Mouse (Mus musculus) urinary bladder, adult 18-20 months (tissue): ENCODE measurements at regions not wholly inside any gene's neighbourhood (a gene's known extent, or its start where the extent isn't known, plus 50 kb on each side); places are given as distances from the start of the nearest gene placed in this dataset.
A peak's percentile ranks its signal among the peaks of the same experiment; 100 is the strongest.

Experiments used
- DNase-seq, 2 experiments: peaks; one replicate each; pipeline ENCODE4 v3.0.0; 2022; ENCODE audit warnings: low spot score in 2 of 2, mixed read lengths in 2 of 2

DNA sequence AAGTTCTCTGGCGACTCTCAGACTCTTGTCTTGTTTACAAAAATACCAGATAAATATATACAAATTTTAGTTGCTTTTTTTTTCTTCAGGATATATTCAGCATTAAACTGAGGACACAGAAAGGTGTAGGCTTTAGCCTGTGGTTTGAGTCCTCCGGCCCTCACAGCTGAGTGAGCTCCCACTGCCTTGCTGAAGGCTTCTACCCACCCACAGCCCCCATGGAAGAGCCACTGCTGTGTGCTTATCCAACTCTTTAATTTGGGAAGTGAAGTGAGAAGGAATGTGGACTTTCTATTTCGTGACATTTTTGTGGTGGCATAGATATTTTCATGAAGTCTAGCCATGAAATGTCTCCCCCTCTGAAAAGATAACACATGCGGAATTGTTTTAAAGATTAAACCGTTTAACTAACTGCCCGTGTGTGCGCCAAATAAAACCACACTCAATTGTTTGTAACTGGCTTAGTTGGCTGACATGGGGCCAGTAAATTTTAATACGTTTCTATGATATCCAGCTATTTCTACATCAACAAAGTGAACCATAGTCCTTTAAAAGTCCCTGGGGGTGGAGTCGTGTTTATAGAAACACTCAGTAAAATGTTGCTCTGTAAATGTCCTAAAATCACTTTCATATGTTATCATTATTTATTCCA lies 174.1 kb downstream of the Slc38a4 start:
- no peak for DNase-seq

DNA sequence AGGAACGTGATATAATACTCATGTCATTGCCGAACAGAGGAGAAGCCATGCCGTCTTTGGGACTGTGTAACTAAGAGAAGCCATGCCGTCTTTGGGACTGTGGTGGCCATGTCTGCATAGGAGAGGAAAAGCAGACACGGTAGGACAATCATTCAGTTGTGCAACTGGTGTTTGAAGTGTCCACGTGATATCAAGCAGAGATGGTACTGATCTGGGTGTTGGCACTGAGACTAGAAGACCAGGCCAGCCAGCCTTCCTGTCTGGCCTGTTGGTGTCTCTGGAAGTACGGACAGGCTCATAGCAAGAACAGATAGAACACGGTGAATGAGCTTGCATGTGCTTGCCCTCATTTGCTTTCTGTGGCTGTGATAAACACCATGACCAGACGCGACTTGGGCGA lies 175.7 kb downstream of the Slc38a4 start:
- no peak for DNase-seq

DNA sequence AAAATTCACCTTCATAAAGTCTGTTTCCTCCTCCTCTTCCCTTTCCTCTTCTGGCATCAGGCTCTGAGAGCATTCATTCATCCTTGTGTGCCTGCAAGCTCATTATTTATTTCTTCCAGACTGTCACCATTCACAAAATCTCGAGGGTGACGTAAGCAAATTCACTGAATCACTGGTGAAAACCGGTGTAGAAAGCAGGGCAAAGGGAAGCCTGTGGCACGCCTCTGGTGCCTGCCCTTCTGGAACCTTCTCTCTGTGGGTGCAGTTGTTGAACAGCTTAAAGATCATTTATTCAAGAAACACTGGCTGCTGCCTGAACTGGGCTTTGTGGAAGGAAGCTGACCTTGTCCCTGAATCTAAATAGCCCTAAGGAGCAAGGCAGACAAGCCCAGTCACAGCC lies 177.0 kb downstream of the Slc38a4 start:
- DNase-seq, result peak in 1 of 2 experiments; percentile 66

DNA sequence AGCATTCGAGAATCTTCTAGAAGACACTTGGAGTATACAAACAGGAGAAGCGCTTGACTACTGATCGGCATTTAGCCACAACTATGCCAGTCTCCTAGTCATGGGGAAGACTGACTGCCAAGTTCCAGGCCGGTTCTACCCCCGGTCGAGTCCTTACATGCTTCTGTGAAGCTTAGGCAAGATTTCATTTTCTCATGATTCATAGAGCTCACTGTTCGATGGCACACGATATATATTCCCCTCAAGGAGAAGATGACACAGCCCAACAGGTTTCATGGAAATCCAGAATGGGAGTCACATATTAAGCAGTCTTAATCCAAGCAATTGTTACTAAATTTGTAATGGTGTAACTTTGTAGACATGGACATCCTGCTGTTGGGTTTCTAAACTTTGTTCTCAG lies 177.8 kb downstream of the Slc38a4 start:
- DNase-seq, result no peak

DNA sequence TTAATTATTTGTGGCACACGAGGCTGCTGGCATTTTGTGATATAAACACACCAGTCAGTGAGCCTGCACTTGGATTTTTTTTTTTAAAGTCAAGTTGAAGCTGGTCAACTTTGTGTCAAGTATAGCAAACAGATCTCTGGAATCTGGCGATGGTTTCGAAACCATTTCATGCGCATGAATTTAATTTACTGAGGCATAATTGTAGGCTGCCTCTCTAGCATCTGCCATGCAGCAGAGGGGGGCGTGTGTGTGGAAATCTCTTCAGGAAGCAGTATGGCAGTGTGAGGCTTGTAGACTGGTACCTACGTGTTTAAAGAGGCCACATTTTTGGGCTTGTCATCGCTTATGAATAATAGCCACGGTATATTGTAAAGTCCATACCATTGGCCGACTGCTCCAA lies 177.7 kb upstream of the Slc38a2 start:
- DNase-seq, result no peak

DNA sequence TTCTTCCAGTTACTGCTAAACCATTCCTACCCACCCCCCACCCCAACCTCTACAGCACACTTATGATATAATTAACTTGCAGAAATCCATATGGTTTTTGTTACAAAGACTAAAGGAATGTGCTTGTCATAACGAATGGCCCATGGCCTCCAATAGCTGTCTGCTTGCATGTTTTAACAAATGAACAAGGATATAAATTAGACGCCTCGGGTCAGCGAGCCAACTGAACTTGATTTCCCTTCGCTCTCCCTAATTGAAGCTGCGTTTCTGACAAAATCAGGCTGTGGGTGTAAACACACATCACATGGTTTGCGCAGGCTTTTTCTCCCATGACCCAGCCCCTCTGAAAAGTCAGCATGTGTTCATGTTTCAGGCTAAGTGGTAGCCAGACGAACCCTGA lies 174.6 kb upstream of the Slc38a2 start:
- no peak for DNase-seq

DNA sequence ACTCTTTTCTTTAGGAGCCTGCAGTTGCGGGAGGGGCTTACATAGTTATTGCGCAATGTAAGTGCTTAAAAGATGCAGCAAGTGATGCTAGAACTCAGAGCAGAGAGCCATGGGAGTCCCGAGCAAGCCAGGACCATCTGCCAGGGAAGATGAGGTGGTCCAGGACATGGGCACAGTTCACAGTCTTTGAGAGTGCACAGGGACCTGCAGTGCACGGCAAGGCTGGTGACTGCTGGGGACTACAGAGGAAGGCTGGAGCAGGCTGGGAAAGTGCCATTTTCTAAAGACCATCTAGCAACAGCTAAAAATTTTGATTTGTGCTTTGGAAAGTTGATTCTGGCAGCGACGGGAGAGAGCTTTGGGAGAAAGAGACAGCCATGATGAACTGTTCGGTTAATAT lies 174.0 kb upstream of the Slc38a2 start:
- DNase-seq, result no peak

DNA sequence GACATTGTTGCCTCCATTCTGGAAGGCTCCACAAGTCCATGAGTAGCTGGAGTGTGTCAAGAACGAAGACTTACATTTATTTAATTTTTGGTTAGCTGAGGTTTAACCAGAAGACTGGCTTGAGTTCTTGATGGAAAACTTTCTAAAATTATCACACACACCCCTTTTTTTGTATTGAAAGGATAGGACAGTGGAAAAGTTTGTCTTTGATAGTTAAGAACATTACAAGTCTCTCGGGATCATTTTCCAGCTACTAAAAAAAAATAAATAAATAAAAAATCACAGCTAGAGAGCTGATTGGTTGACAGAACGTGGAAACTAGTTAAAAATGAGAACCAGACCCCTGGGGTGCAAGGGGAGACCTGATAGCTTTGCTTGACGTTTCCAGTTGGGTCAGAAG lies 173.6 kb upstream of the Slc38a2 start:
- no peak for DNase-seq

DNA sequence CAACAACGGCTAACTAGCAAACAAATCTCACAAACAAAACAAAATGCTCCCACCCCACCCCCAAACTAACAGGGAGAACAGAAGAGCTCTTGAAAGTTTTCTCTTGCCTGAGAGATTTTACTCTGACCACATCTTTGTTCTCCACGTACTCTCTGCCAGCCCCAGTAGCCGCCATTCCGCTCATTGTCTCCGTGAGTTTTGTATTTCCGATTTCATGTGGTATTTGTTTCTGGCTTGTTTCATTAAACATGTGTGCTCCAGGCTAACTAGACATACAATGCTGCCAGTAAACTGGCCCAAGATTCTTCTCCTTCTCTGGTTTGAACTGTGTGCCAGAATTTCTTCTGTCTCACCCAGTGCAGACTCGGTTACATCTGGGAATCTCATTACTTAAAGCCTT lies 168.2 kb upstream of the Slc38a2 start:
- DNase-seq, result no peak

DNA sequence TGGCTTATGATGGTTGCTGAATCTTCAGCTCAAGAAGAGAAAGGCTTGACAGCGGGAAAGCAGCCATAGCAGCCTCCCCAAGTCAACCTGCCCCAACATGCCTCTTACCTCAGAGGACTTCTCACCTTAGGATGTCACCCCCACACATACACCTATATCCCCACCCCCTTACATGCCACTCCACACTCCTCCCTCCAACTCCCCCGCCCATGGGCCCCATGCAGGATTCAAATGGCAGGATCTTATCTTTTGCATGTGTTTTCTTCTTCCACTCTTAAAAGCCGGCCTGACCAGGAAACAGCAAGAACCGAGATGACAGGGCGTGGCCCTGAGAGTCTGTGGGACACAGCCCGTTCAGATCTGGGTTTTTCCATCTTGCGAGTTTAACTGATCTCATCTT lies 166.4 kb upstream of the Slc38a2 start:
- DNase-seq, result peak in 1 of 2 experiments; percentile 39

DNA sequence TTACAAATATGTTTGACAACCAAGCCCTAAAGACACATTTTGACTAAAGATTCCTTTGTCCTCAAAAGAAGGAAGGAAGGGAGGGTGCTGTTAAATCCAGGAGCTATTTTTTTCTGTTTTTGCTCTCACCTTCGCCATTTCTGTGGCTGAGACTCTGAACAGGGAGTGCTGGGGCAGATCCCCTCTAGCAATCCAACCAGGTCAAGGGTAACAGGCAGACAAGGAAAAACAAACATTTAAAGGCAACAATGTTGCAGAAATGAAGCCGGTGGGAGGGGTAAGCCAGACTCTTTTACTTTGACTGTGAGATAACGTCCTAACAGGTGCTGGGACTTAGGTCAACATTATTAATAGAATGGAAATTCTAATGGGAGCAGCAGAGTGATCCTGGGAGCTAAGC lies 158.2 kb upstream of the Slc38a2 start:
- DNase-seq, result no peak

DNA sequence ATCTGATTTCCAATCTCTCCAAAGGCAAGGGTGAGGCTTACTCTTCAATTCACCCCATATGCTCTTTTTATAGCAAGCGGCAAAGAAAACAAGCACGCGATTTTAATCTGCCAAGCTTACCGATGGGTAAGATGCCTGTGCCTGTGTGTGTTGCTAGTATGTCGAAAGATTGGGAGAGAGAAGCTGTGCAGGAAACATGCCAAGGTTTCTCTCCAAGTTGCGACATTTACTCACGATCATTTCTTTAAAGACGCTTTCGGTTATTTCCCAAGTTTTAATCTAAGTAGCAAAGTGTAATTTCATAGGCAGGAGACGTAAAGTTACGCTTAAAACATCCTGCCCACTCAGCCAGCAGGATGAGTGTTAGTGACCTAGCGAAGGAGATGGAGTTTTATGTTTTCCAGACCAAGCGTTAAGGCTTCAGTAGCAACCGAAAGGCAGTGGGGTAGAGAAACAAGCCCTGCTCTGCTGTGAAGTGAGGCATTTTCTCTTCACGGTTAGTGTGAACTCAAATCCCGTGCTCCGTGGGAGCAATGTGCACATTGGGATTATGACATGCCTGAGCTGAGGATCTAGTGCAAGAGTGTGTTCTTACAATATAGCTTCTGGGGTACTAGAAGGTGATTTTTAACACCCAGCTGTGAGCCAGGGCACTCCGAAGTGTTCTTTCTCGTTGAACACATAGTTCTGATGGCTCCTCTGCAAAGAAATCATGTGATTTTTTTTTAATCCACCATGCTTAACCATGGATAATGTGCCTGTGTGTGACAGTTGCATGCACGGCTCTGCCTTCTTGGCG lies 152.6 kb upstream of the Slc38a2 start:
- DNase-seq, result no peak

DNA sequence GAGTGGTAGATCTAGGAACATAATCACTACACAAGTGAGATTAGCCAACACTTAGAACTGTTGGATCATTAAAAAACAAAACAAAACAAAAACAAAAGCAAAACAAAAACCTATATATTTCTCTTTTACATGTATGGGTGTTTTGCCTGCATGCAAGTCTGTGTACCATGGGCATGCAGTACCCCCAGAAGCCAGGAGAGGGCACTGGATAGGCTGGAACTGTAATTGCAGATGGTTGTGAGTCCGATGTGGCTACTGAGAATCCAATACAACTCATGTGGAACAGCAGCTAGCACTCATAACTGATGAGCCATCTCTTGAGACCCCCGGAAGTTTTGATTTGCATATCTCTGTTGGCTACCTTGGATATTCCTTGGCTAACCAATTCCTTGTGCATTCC lies 148.6 kb upstream of the Slc38a2 start:
- DNase-seq, result no peak

DNA sequence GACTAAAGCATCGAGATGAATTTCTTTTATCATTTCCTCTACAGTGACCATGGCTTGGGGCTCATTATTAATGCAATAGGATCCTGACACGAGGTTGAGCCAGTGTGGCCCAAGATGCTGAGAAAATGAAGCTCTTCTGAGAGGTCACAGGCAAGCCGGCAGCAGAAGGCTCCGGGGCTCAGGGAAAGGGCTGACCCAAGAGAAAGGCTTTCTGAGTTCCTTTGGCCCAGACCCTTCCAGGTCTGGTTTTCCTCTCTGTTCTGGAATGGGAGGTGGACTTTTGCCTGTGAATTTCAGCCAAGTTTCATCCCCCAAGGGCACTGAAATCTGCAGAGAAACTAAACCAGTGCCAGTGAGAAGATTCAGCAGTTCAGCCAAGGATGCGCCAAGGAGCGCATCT lies 145.7 kb upstream of the Slc38a2 start:
- DNase-seq, result no peak

DNA sequence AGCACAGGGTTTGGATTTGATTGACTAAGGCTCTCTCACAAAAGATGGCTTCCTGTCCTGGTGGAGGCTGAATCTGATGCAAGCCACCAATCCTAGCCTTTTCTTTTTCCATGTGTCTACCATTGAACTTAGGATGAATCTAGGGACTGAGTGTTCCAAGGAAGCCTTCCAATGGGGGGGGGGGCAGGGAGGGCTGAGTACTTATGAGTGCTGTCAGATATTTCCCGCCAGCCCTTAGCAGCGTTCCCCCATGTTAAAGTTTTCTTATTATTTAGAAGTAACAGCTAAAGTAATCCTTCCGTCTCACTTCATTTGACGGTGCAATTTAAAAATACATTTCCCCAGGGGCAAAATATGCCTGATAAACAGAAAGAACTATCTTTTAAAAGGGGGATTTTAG lies 144.8 kb upstream of the Slc38a2 start:
- DNase-seq, result no peak

DNA sequence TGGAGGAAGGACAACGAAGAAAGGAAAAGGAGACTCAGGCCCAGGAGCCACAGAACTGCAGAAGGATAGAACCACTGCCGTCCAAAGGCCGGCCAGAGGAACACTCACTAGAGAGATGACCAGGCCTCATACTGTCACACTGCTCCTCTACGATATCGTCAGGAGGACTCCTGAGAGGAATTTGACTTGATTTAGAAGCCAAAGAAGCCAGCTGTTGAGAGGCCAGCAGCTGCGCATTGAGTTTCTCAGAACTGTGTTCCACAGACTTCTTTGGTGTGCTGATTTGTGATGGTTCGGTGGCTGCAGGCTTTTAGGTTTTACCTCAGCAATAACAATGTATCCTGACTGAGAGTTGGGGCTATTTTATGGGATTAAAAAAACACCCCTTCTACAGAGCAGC lies 144.1 kb upstream of the Slc38a2 start:
- no peak for DNase-seq

DNA sequence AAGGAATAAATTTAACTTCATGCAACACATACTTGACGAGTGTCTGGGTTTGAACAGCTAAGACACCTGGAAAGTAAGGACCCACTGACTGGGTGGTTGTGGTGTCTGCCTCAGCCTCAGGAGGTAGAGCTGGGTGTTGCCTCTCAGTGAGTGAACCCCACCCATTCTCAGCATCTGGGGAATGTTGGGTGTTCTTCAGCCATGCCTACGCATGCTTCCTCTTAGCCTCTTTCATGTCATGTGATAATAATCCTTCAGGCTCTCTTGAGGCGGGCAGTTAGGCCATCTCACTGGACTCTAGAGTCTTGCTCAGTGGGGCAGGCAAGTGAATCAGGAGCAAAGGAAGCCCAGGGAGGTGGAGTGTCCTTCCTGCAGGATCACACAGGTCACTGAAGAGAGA lies 143.4 kb upstream of the Slc38a2 start:
- no peak for DNase-seq

DNA sequence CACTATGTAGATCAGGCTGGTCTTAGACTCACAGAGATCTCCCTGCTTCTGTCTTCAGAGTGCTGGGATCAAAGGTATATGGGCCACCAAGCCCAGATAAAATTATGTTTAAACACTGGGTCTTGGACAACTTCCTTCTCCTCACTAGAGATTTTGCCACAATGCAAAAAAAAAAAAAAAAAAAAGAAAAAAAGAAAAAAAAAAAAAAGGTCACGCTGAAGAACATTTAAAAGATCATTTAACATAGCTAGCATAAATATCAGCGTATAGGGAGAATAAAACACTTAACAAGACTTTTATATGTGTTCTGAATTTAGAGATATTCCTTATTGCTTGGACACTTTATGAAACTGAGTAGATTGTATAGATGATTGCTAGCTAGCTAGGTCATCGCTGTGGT lies 137.1 kb upstream of the Slc38a2 start:
- DNase-seq, result no peak

DNA sequence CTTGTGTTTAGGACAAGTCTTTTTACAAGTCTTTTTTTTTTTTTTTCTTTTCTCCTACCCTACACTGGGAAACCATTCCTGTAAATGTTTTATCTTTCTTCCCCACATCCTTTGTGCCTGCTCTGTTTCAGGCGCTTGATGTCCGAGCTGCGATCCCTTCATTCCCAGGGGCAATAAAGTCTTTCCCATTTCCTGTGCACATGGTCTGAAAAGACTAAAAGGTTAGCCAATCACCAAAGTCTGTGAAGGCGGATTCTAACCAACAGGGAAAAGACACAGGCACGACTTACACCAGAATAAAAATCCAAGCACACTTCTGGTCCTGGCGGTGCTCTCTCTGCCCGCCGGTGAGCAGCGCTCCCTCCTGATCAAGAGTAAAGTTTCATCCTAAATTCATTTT lies 135.3 kb upstream of the Slc38a2 start:
- DNase-seq, result no peak

DNA sequence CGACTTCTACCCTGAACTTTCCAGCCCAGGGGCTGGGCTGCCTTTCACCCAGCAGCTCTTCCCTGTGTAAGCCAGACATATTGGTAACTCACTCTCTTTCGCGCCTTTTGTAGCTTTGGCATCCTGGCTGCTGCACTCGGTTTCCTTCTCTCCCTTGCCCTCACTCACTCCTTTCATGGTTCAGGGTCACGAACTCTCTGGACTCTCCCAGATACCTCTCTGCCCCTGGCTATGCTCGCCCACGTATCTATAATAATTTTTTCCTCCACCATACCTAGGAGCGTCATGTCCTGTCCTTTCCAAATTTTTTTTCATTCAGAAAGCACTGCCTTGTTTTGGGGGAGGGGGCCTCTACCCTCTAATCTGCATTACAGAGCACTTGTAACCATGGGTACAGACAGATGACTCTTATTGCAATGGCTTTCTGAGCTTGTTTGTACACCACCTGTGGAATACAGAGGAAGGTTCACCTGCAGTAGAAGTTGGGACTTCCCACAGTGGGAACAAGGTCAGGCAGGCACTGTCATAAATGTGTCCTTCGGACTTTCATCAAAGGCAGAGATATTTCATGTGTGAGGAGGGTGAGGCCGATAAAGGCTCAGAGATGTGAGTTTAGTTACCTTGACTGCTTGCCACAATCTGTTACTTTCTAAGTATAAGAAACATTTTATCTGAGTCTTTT lies 134.8 kb upstream of the Slc38a2 start:
- no peak for DNase-seq

DNA sequence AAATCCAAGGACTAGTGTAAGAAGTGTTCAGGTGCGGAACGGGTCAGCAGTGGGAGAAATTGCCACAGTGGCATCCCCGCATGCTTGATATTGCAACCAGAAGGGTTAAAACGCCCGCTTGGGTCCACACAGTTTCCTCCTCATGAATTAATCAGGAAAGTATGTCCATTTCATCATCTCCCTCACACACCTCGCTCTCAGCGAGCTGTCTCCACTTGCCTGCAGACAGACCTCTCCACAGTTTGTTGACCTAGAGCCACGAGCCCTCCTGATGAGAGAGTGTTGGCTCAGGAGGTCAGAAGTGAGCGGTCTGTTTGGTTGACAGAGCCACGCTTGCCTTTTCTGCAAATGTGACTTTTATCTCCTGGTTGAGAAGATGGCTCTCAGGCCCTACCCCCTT lies 132.9 kb upstream of the Slc38a2 start:
- DNase-seq, result peak in 1 of 2 experiments; percentile 57

DNA sequence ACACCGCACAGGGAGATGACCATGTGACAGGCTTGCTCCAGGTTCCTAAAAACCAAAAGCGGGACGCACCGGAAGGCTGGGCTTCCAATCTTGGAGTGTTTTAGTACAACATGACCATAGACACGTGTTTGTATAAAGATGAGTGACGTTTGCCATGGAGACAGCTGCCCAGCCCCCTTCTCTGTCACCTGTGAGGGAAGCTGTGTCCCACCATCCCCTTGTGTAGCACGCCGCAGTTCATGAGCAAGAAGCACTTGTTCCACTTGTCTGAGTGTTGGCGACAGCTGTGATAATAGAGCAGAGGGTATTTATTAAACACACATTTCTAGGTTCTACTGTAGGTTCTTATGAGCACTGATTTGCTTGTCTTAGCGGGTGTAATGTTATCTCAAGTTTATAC lies 131.7 kb upstream of the Slc38a2 start:
- DNase-seq, result no peak

DNA sequence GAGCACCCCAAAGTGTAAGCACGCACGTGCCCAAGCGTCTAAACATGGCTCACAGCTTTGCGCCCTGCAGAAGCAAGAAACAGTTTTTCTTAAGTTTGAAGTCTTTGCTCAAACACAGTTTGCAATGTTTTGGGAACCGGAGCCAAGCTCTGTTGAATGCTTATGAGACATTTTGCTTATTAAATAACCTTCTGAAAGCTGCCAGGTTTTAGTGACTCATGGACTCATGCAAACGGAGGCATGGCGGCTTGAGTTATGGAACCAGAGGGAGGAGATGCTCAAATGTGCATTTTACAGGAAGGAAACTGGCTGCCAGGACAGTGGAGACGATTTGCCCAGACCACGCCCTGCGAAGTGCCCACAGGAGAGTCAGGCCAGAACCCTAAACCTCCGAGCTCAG lies 131.0 kb upstream of the Slc38a2 start:
- DNase-seq, result no peak
